Mouse (Mus musculus) kidney, postnatal 0 days (tissue): ENCODE results near the gene Dnah3. TPM values are rescaled to one million over a fixed set of nuclear protein-coding genes. Genes with fewer than 3 reads are reported as not detected.

Source experiments
- ATAC-seq: fragments of 200-750 bp; cut with Nextera tagmentation; replicated peaks from 2 replicates; pipeline ENCODE4 v1.8.0; 2017; ENCODE audit warnings: low read depth, moderate number of reproducible peaks, moderate TSS enrichment, moderate library complexity; ENCODE audit not compliant: low FRiP score
- DNase-seq: peaks from one replicate; pipeline ENCODE4 v3.0.0-alpha.2; 2016; ENCODE audit warnings: low spot score
- H3K27ac ChIP-seq: fragments of 300-500 bp; sonication (generic); 2 replicates; pipeline ENCODE4 v1.5.1; 2014; ENCODE audit warnings: mild to moderate bottlenecking
- H3K27me3 ChIP-seq: fragments of 300-500 bp; sonication (generic); 2 replicates; pipeline ENCODE4 v1.6.1; 2014; ENCODE audit warnings: low read length, mixed read lengths; ENCODE audit not compliant: insufficient read depth
- H3K36me3 ChIP-seq: fragments of 300-500 bp; sonication (generic); 2 replicates; pipeline ENCODE4 v1.6.1; 2014; ENCODE audit warnings: low read length, mixed read lengths; ENCODE audit not compliant: insufficient read depth
- H3K4me1 ChIP-seq: fragments of 300-500 bp; sonication (generic); replicated peaks from 2 replicates; pipeline ENCODE4 v1.6.1; 2014; ENCODE audit warnings: antibody characterized with exemption, low read length, mixed read lengths; ENCODE audit not compliant: insufficient read depth
- H3K4me2 ChIP-seq: fragments of 300-500 bp; sonication (generic); 2 replicates; pipeline ENCODE4 v1.6.1; 2014; ENCODE audit warnings: mild to moderate bottlenecking, low read length, moderate library complexity, mixed read lengths
- H3K4me3 ChIP-seq: fragments of 300-500 bp; sonication (generic); replicated peaks from 2 replicates; pipeline ENCODE4 v1.5.1; 2014; ENCODE audit warnings: low read depth, low read length
- H3K9ac ChIP-seq: fragments of 300-500 bp; sonication (generic); 2 replicates; pipeline ENCODE4 v1.6.1; 2014; ENCODE audit warnings: low read depth, low read length
- H3K9me3 ChIP-seq: fragments of 300-500 bp; sonication (generic); replicated peaks from 2 replicates; pipeline ENCODE4 v1.6.1; 2016; ENCODE audit warnings: low read length, inconsistent platforms, mixed read lengths
- CTCF ChIP-seq: IDR thresholded peaks from 2 replicates; pipeline ENCODE4 v1.5.1; 2016; ENCODE audit warnings: antibody characterized with exemption, low read depth, mild to moderate bottlenecking, moderate library complexity
- WGBS: fragments of 180-500 bp; shearing (Covaris S2); extraction: QIAGEN DNeasy Blood & Tissue Kit; methylation state at CpG from one replicate; pipeline ENCODE4 v1.1.7; 2014; 5-methylcytosine and 5-hydroxymethylcytosine counted together
- polyA plus RNA-seq: library from polyadenylated mRNA; unstranded; fragments of >200 nt; fragmentation: Nextera tagmentation; extraction: Ambion mirVana; gene quantifications from 2 replicates; pipeline ENCODE4 v1.2.1, GENCODE M21; 2015

Gene Dnah3
- 0.01 TPM in 2 replicates for polyA plus RNA-seq

- no peak within 1 kb of the TSS for H3K4me3 ChIP-seq
- no peak for TF ChIP-seq CTCF
- WGBS: 90% methylated on average over 6 of the region's 6 CpGs
- no peaks in the 10 kb centered on the region for H3K27me3 ChIP-seq
- H3K4me1 ChIP-seq: no peaks in the 10 kb centered on the region
- H3K9ac ChIP-seq: no peak within 1 kb of the TSS
- DNase-seq (no peak), ATAC-seq (no peak)
- H3K27ac ChIP-seq: no peak within 1 kb of the TSS
- no peaks in the 10 kb centered on the region for H3K9me3 ChIP-seq
- no peaks in the 10 kb centered on the region for H3K36me3 ChIP-seq
- no peak within 1 kb of the TSS for H3K4me2 ChIP-seq
These were observed at the start of gene Dnah3 for GRCm38 (mm10) chr7:120095180-120095579. Dnah3 (minus strand) TSS chr7:120095280.

DNA sequence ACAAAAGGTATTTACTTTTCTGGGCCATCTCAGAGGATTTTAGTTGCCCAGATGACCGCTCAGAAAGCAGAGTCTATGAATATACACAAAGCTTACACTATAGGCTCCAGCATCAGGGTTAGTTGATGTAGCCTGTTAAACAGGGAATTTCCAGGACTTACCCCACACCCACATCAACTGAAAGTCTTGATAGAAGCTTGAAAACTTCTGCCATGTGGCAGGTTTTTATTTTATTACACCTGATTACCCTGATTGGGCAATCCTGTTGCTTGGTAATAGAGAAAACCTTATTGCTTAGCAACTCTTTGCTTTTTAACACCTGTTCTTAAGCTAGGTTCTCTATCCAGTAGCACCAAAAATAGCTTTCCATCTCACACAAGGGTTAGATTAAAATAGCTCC lies 47.7 kb upstream of the Dnah3 start:
- WGBS: 83% methylated on average over 1 of the region's 1 CpGs
- TF ChIP-seq CTCF: no peak
- no peaks in the 10 kb centered on the region for H3K36me3 ChIP-seq
- no peak overlapping the region for H3K4me2 ChIP-seq
- H3K27me3 ChIP-seq: no peaks in the 10 kb centered on the region
- H3K9me3 ChIP-seq: no peaks in the 10 kb centered on the region
- no peak for ATAC-seq
- no peaks in the 10 kb centered on the region for H3K4me1 ChIP-seq
- no peak for DNase-seq
- no peak overlapping the region for H3K9ac ChIP-seq
- no peak overlapping the region for H3K27ac ChIP-seq
- no peak overlapping the region for H3K4me3 ChIP-seq

DNA sequence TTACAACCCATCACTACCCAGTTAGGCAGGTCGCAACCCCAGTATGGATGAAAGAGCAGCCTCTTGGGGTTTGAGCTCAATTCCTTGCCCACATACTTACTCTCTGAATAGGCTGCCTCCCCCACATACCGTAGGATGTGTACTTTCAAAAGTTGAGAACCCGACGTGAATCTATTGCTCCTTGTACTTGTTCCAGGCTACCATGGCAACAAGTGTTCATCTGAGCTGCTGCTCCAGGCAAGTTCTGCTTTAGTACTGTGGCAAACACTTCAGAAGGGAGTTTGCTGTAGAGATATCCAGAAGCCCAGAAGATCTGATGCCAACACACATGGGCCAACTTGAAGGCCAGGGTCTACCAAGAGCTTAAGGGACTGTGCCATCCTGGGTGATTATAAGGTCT lies 33.9 kb upstream of the Dnah3 start:
- no peak overlapping the region for H3K4me3 ChIP-seq
- DNase-seq (peak; percentile 21), ATAC-seq (no peak)
- no peaks in the 10 kb centered on the region for H3K9me3 ChIP-seq
- no peaks in the 10 kb centered on the region for H3K36me3 ChIP-seq
- TF ChIP-seq CTCF: no peak
- 39% methylated on average over 4 of the region's 4 CpGs for WGBS
- H3K4me2 ChIP-seq: no peak overlapping the region
- H3K9ac ChIP-seq: no peak overlapping the region
- no peak overlapping the region for H3K27ac ChIP-seq
- H3K27me3 ChIP-seq: no peaks in the 10 kb centered on the region
- H3K4me1 ChIP-seq: peaks cover 5% of the 10 kb centered on the region; the same call in 1 of the 2 replicates

DNA sequence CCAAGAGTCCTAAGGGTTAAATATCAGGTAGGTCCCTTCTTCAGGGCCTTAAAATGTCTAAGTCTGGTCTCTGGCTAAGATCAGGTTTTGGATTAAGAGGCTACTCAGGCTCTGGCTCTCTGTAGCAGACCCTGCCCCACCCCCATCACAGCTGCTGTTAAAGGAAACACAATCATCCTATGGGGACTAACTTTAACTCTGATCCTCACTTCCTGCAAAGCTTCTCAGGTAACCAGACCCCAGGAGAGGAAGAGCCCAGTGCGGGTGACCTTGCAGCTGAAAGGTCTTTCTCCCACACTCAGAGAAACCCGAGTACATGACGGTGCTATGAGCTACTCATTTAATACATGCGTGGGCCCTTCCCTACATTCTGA lies 32.6 kb upstream of the Dnah3 start:
- peak; percentile 83 for DNase-seq
- Histone ChIP-seq H3K27me3 (no peaks in the 10 kb centered on the region), H3K9me3 (no peaks in the 10 kb centered on the region), H3K27ac (no peak overlapping the region), H3K9ac (no peak overlapping the region), H3K4me3 (no peak overlapping the region), H3K4me2 (no peak overlapping the region), H3K4me1 (peaks cover 5% of the 10 kb centered on the region; the same call in 1 of the 2 replicates), H3K36me3 (no peaks in the 10 kb centered on the region)
- 16% methylated on average over 4 of the region's 4 CpGs for WGBS
- ATAC-seq: peak; percentile 75
- TF ChIP-seq CTCF: no peak

DNA sequence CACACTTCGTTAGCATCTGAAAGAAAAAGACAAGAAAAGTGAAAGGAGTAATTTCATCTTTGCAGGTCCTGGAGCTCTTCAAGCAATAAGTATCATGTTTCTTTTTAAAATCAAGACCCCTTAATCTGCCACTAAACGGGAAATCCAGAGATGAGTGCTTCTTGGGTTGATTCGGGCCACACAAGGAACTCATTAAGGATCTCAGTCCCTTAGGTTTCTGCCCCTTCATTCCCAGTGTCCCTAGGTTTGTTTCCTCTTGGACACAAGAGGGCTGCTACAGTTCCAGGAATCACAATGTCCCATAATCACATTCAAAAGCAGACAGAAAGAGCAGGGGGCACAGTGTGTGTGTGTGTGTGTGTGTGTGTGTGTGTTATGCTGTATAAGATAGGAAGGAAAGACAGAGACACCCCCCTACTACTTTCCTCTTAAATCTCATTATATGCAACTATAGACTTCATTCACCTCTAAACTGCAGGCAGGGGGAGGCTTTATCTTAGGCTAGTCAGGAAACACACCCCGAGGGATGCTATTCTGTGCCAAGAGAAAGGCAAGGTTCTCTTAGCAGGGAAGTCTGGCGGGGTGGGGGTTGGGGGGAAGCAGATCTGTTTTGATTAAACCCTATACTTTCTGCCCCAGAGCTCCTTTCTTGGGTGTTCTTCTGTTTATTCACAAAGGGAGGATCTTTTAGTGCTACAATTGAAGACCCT lies 32.1 kb upstream of the Dnah3 start:
- Histone ChIP-seq H3K36me3 (no peaks in the 10 kb centered on the region), H3K27me3 (no peaks in the 10 kb centered on the region), H3K9ac (no peak overlapping the region), H3K9me3 (no peaks in the 10 kb centered on the region), H3K27ac (0 out of 2 replicates have a peak overlapping the region, but pooled peaks have one; percentile 31), H3K4me2 (no peak overlapping the region), H3K4me3 (no peak overlapping the region), H3K4me1 (peaks cover 5% of the 10 kb centered on the region; the same call in 1 of the 2 replicates)
- WGBS: 24% methylated on average over 5 of the region's 5 CpGs
- DNase-seq: peak; percentile 50
- TF ChIP-seq CTCF: no peak
- peak; percentile 26; the same call in 1 of the 2 replicates for ATAC-seq

GRCm38 (mm10) chr7:120124844-120125243 lies 29.8 kb upstream of the Dnah3 start:
- Histone ChIP-seq H3K4me2 (no peak overlapping the region), H3K9ac (no peak overlapping the region), H3K36me3 (no peaks in the 10 kb centered on the region; the same call in 1 of the 2 replicates), H3K27ac (no peak overlapping the region), H3K27me3 (no peaks in the 10 kb centered on the region), H3K4me3 (no peak overlapping the region), H3K9me3 (no peaks in the 10 kb centered on the region), H3K4me1 (peaks cover 5% of the 10 kb centered on the region; the same call in 1 of the 2 replicates)
- TF ChIP-seq CTCF: peak; percentile 92
- peak; percentile 88 for ATAC-seq
- 2% methylated on average over 3 of the region's 3 CpGs for WGBS
- DNase-seq: peak; percentile 87
